Mouse (Mus musculus): ENCODE data around the gene Fndc3b. TPM values are rescaled to one million over a fixed set of nuclear protein-coding genes. Genes with fewer than 3 reads are reported as not detected.
A peak's percentile ranks its signal among the peaks of the same experiment; 100 is the strongest.
"Not testable (repeated sequence)": the region's sequence is repeated elsewhere in the genome, so short reads cannot be mapped to it uniquely, and the experiment has no call there.

Gene Fndc3b
- total RNA-seq, 2 experiments from 2014 or later, result 18.9 to 26.2 TPM

DNA sequence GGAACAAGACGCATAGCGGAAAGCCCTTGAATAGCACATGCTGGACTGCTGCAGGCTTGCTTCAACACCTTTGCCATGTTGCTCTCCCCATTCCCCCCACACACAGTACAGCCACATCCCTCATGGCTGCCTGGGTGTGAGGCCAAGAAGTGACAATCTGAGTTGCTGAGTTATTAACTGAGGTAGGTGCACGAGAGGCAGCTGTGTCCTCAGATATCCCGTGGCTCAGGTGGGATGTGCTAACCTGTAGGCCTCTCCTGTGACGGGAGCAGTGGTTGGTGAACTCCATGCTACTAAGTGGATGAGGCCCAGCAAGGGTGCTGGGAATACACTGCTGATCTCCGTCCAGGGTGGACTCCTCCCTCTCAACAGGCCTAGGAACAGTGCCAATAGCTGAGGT is 288.6 kb downstream of the Fndc3b start:
- H3K27ac ChIP-seq, result no peak overlapping the region
- TF ChIP-seq CTCF (conservative IDR thresholded peaks at IDR 0.05), result no peak
- no peak overlapping the region for H3K4me3 ChIP-seq
- no peak for DNase-seq (ENCODE audit: low spot score in 2 of 2)

DNA sequence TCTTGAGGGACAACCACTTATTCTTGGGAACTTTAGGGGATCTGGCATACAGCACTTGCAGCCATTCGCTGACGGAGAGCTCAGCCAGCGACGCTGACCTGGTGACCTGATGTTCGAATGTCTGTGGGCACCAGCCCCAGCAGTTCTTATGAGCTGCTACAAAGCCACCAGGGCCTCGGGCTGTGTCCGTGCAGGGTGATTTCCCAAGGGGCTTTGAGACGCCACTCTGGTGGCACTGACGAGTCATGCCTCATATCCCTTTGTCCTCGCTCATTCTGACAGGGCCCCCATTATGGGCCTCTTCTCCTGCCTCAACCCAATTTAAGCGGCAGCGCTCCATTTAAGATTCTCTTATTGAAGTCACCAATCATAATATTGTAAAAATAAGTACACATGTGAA is 289.1 kb downstream of the Fndc3b start:
- no peak overlapping the region for H3K27ac ChIP-seq
- no peak overlapping the region for H3K4me3 ChIP-seq
- TF ChIP-seq CTCF (conservative IDR thresholded peaks at IDR 0.05), result no peak
- no peak for DNase-seq (ENCODE audit: low spot score in 2 of 2)

DNA sequence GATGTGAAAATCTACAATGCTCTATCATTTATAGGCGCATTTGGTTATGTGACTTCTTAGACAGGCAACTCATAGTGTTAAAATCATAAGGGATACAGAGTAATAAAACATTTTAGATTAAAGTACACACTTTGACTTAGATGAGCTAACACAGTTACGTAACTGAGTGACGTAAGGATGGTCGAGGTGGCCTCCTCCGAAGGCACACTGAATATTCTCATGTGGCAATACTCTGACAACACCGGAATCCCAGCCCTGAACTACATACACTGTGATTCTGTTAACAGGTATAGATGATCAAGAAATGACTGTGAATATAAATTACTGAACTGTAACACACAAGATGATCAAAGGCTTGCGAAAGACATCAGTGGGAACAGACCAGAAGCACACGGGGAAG is 292.5 kb downstream of the Fndc3b start:
- no peak for TF ChIP-seq CTCF (conservative IDR thresholded peaks at IDR 0.05)
- Histone ChIP-seq H3K4me3 (no peak overlapping the region), H3K27ac (no peak overlapping the region)
- no peak for DNase-seq (ENCODE audit: low spot score in 2 of 2)

DNA sequence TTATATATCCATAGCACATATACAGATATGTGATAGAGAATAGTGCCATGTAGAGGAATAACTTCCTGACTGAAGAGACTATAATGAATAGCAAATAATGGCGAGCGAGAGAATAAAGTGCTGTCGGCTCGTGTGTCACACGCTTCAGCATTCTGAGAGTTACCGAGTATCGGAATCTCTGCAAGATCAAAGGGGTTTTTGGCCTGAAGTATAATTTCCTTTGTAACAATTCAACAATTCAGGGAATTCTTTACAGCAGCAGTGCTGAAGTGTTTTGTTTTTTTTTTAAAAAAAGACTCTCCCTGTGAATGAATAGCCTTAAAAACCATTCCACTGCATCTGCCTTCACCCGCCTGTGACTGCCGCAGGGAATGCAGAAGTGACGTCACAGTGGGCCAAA is 294.3 kb downstream of the Fndc3b start:
- no peak for TF ChIP-seq CTCF (conservative IDR thresholded peaks at IDR 0.05)
- H3K27ac ChIP-seq, result no peak overlapping the region
- H3K4me3 ChIP-seq, result no peak overlapping the region
- DNase-seq (ENCODE audit: low spot score in 2 of 2), result no peak

DNA sequence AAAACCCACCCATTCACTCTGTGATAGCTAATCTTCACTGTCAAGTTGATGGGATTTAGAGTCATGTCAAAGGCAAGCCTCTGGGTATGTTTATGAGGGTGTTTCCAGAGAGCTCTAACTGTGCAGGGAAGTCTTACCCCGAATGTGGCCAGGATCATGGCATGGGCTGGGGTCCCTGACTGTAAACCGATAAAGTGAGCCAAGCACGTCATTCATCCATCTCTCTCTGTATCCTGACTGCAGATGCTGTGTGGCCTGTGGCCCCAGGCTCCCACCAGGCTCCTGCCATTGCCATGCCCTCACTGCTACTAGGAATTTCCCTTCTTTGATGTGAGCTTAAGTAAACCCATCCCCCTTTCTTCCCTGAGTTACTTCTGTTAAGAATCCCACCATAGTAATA is 297.5 kb downstream of the Fndc3b start:
- DNase-seq (ENCODE audit: low spot score in 2 of 2), result no peak
- Histone ChIP-seq H3K27ac (no peak overlapping the region), H3K4me3 (no peak overlapping the region)
- TF ChIP-seq CTCF (conservative IDR thresholded peaks at IDR 0.05), result no peak

DNA sequence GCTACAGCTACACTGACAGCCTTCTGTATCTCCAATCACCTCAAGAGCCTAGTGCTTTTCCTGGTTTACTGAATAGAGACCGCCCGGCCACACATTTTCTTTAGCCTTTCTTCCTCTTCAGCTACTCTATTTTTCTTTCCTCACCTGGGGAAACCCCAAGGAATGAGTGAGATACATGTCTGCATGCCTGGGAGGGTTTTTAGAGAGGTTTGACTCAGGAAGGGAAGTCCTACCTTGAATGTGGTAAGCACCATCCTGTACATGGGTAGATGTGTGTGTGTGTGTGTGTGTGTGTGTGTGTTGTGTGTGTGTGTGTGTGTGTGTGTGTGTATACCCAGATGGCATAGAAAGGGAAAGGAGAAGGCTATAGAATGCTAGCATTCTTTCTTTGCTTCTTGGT is 299.8 kb downstream of the Fndc3b start:
- no peak for DNase-seq (ENCODE audit: low spot score in 2 of 2)
- H3K27ac ChIP-seq, result no peak overlapping the region
- TF ChIP-seq CTCF (conservative IDR thresholded peaks at IDR 0.05), result no peak
- no peak overlapping the region for H3K4me3 ChIP-seq

DNA sequence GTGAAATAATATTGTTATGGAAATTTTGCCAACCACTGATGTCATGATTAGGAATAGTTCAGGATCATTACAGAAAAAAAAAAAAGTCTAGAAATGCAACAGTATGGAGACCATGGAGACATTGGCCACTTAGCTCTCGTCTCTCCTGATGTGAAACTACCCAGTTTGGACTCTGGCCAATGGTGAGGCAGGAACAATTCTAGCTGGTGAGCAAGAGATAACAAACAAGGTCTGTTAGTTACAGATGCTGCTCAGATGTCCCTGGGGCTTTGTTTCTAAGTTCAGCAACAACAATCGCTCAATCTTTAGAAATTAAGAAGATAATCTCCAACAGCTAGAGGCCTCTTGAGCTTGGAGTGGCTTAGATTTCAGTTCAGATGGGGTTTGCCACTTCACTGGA is 302.5 kb downstream of the Fndc3b start:
- TF ChIP-seq CTCF (conservative IDR thresholded peaks at IDR 0.05), result no peak
- DNase-seq (ENCODE audit: low spot score in 2 of 2), result no peak
- Histone ChIP-seq H3K4me3 (no peak overlapping the region), H3K27ac (no peak overlapping the region)

DNA sequence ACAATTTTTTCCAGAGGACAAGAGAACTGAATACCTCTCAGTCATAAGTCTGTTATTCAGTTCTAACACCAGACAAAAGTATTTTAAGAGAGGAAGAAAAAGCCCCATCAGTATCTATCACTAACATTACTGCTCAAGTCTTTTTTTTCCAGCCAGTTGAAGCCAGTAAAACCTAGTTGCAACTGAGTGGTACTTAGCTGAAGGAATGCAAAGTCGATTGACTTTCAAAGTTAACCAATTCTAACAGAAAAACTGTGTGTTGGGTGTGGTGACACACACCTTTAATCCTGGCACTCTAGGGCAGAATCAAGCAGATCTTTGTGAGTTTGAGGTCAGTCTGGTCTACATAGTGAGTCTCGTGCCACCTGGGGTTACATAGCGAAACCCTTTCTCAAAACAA is 304.7 kb downstream of the Fndc3b start:
- Histone ChIP-seq H3K27ac (no peak overlapping the region), H3K4me3 (no peak overlapping the region)
- no peak for TF ChIP-seq CTCF (conservative IDR thresholded peaks at IDR 0.05)
- DNase-seq (ENCODE audit: low spot score in 2 of 2), result no peak

DNA sequence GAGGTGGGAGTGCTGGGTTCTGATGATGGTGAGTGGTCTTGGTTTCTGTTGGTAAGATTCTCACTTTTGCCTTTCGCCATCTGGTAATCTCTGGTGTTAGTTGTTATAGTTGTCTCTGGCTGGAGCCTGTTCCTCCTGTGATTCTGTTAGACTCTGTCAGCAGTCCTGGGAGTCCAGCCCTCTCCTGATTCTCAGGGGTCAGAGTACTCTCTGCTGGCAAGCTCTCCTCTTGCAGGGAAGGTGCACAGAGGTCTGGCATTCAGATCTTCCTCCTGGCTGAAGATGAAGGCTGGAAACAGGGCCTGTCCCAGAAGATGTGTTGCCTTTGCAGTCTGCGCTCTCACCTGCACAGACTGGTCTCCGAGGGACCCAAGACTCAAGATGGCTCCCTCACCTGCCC is 310.1 kb downstream of the Fndc3b start:
- H3K27ac ChIP-seq; DNase-seq (ENCODE audit: low spot score in 2 of 2); H3K4me3 ChIP-seq: not testable (repeated sequence)

DNA sequence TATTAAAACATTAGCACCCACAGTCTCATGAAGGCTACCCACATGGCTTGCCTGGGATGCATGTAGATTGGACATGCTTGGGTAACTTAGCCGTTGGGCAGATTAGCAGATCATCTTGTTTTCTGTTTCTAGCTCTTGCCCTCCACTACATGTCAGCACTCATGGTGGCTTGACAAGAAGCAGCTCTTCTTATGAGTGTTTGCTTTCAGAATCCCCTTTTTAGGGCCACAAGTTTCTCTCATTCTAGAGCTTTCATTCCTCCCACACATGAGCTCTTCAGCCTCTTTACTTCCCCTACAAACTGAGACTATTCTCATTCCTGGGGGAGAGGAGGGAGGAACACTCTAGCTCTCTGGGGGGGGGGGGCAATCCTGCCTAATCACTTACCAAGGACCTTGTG is 321.2 kb downstream of the Fndc3b start:
- no peak for DNase-seq (ENCODE audit: low spot score in 2 of 2)
- no peak overlapping the region for H3K27ac ChIP-seq
- H3K4me3 ChIP-seq, result no peak overlapping the region
- no peak for TF ChIP-seq CTCF (conservative IDR thresholded peaks at IDR 0.05)

DNA sequence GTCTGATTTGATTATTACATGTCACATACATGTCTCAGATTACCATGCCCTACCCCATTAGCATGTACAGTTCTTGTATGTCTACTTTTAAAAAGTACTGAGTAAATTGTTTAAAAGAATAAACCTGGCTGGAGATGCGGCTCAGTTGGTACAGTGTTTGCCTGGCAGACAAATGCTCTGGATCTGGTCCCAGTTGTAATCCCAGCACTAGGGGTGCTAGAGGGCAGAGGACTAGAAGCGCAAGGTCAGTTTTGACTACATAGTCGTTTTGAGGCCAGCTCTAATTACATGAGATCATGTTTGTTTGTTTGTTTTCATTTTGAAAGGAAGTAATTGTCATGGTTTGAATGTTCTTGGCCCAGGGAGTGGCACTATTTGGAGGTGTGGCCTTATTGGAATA is 326.3 kb downstream of the Fndc3b start:
- H3K27ac ChIP-seq, result no peak overlapping the region
- TF ChIP-seq CTCF (conservative IDR thresholded peaks at IDR 0.05), result peak; percentile 43
- H3K4me3 ChIP-seq, result no peak overlapping the region
- no peak for DNase-seq (ENCODE audit: low spot score in 2 of 2)

DNA sequence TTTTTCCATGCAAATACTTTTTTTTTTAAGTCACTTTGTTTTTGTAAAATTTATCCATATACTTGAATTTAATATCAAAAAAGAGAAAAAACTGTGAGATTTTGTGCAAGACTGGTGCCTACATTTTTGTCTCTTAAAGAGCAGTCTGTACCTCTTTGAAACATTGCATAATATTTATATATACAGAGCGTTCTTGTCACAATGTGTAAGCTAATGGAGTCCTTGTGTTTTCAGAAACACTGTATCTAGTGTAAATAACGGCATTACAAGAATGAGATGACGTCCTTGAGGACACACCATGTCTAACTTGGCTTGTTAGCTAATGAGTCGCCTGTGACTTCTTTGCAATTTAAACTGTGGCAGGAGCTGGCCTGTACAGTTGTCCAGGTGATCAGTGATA is 333.2 kb downstream of the Fndc3b start:
- TF ChIP-seq CTCF (conservative IDR thresholded peaks at IDR 0.05), result no peak
- Histone ChIP-seq H3K27ac (no peak overlapping the region), H3K4me3 (no peak overlapping the region)
- DNase-seq (ENCODE audit: low spot score in 2 of 2), result no peak

DNA sequence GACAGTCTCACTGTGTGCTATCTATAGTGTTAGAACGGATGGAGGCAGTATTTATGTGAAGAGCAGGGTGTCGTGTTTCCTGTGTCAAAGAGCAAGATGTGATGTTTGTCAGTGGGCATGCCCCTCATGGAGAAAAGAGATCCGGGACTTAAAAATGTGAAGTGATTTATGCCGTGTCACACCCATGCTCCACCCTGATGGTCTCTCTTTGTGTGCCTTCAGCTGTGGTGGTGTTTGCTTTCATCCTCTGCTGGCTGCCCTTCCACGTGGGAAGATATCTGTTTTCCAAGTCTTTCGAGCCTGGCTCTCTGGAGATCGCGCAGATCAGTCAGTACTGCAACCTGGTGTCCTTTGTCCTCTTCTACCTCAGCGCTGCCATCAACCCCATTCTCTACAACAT is 336.7 kb downstream of the Fndc3b start:
- Histone ChIP-seq H3K4me3 (no peak overlapping the region), H3K27ac (no peak overlapping the region)
- DNase-seq (ENCODE audit: low spot score in 2 of 2), result no peak
- no peak for TF ChIP-seq CTCF (conservative IDR thresholded peaks at IDR 0.05)

DNA sequence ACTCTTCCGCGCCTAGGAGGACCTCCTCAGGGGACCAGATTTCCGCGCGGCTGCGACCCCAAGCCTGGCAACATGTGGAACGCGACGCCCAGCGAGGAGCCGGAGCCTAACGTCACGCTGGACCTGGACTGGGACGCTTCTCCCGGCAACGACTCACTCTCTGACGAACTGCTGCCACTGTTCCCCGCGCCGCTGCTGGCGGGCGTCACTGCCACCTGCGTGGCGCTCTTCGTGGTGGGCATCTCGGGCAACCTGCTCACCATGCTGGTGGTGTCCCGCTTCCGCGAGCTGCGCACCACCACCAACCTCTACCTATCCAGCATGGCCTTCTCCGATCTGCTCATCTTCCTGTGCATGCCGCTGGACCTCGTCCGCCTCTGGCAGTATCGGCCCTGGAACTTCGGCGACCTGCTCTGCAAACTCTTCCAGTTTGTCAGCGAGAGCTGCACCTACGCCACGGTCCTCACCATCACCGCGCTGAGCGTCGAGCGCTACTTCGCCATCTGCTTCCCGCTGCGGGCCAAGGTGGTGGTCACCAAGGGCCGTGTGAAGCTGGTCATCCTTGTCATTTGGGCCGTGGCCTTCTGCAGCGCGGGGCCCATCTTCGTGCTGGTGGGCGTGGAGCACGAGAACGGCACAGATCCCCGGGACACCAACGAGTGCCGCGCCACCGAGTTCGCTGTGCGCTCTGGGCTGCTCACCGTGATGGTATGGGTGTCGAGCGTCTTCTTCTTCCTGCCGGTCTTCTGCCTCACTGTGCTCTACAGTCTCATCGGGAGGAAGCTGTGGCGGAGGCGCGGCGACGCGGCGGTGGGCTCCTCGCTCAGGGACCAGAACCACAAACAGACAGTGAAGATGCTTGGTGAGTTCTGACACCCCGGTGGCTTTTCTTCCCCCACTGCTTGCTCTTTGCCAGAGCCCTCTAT is 339.1 kb downstream of the Fndc3b start:
- TF ChIP-seq CTCF (conservative IDR thresholded peaks at IDR 0.05), result no peak
- peak overlapping the region; percentile 53 for H3K4me3 ChIP-seq
- no peak for DNase-seq (ENCODE audit: low spot score in 2 of 2)
- peak overlapping the region; percentile 39; the same call in 1 of the 2 replicates for H3K27ac ChIP-seq
